In the genomic region with DNA sequence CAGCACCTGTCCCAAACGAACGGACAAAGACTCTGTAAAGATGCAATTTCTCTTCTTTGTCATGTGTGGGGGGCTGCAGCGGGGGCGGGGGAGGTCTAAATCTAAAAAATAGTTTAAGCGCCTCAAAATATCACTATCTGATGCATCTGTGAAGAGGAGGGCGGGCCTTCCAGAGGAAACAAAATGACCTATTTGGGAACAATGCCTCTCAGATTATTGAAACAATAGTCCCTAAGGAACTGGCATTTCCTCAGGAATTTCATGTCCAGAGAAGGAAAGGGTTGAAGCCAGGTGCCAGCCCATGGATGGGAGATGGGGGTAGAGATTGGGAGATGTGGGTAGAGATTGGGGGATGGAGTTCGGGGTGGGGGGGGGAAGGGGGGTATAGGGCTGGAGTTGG, we compare ENCODE assay signal across 13 mouse cellular contexts.
"Had no signal": no experiment of that assay in that cellular context is flagged by ENCODE, and none has a peak within 500 bp of the region (broad histone marks: within the 10 kb centered on the region; RNA-seq: fewer than 3 reads in every experiment).

No protein-coding gene starts in this region.

- H3K4me3 ChIP-seq: limb, embryonic 12.5 days; midbrain, embryonic 12.5 days; neural tube, embryonic 13.5 days had no signal

- H3K9ac ChIP-seq: limb, embryonic 12.5 days; liver, embryonic 14.5 days; lung, embryonic 14.5 days; midbrain, embryonic 12.5 days; neural tube, embryonic 13.5 days had no signal

- H3K27me3 ChIP-seq: limb, embryonic 12.5 days; midbrain, embryonic 12.5 days; neural tube, embryonic 13.5 days had no signal

- H3K4me2 ChIP-seq: limb, embryonic 12.5 days; lung, embryonic 14.5 days; midbrain, embryonic 12.5 days; neural tube, embryonic 13.5 days had no signal

- H3K27ac ChIP-seq: limb, embryonic 12.5 days; liver, embryonic 14.5 days; midbrain, embryonic 12.5 days; neural tube, embryonic 13.5 days had no signal

- ATAC-seq: midbrain, embryonic 16.5 days had no signal

- H3K9me3 ChIP-seq: limb, embryonic 12.5 days; midbrain, embryonic 12.5 days; neural tube, embryonic 13.5 days had no signal

- DNase-seq: kidney, adult 8-10 months; layer of hippocampus, adult 9-11 months; layer of hippocampus, postnatal 36 days; liver; lung, embryonic 14.5 days; right cerebral cortex, adult 18-20 months; right cerebral cortex, postnatal 25 days; thymus, postnatal 36 days had no signal

- H3K36me3 ChIP-seq: midbrain, embryonic 12.5 days had no signal
